ENCODE assay signal across 8 mouse cellular contexts in genomic region chr12:24498150-24498840, GRCm38 (mm10). TPM values are rescaled to one million over a fixed set of nuclear protein-coding genes. Genes with fewer than 3 reads are reported as not detected.
DNase-seq lines count a peak whose midpoint lies in the region; ATAC-seq and TF ChIP-seq lines count a peak whose summit lies in the region.

TSS of gene Taf1b (plus strand) at chr12:24498359.

- no peak for TF ChIP-seq POLR2A in brain, embryonic 14.5 days (IDR thresholded peaks at IDR 0.05; ENCODE audit: borderline replicate concordance, extremely low read depth, insufficient read depth, insufficient read length, poor library complexity, severe bottlenecking)

- peak within 1 kb of the TSS; percentile 82 for H3K9ac ChIP-seq in heart, embryonic 13.5 days
- H3K9ac ChIP-seq in liver, embryonic 12.5 days, result peak within 1 kb of the TSS; percentile 75
- peak within 1 kb of the TSS; percentile 40; the same call in 1 of the 2 replicates for H3K9ac ChIP-seq in stomach, embryonic 15.5 days

- peak within 1 kb of the TSS; percentile 56 for H3ac ChIP-seq in C2C12 (ENCODE audit: control insufficient read depth, insufficient read length, low read depth)

- no peaks in the 10 kb centered on the region for H3K36me3 ChIP-seq in C2C12 (ENCODE audit: control insufficient read depth, insufficient read depth)
- peaks cover 4% of the 10 kb centered on the region for H3K36me3 ChIP-seq in erythroblast, embryonic 14.5 days (ENCODE audit: control insufficient read depth)
- H3K36me3 ChIP-seq in heart, embryonic 13.5 days, result peaks cover 11% of the 10 kb centered on the region
- H3K36me3 ChIP-seq in liver, embryonic 12.5 days, result peaks cover 6% of the 10 kb centered on the region
- H3K36me3 ChIP-seq in stomach, embryonic 15.5 days, result no peaks in the 10 kb centered on the region

- TF ChIP-seq CTCF in C2C12 (IDR thresholded peaks at IDR 0.05; ENCODE audit: control insufficient read depth, insufficient read depth, insufficient read length), result no peak
- no peak for TF ChIP-seq CTCF in brain, embryonic 14.5 days (IDR thresholded peaks at IDR 0.05; ENCODE audit: borderline replicate concordance, extremely low read depth, insufficient read depth, insufficient read length)

- peak; percentile 93 for DNase-seq in brain, embryonic 14.5 days (ENCODE audit: low read depth)
- peak; percentile 86 for DNase-seq in kidney, postnatal 10 days
- DNase-seq in natural killer cell, adult 2 months (ENCODE audit: low spot score in 2 of 2), result peak; percentile 82 to 88

- no peaks in the 10 kb centered on the region for H3K9me3 ChIP-seq in erythroblast, embryonic 14.5 days (ENCODE audit: control insufficient read depth, low read length)
- H3K9me3 ChIP-seq in heart, embryonic 13.5 days, result no peaks in the 10 kb centered on the region
- no peaks in the 10 kb centered on the region for H3K9me3 ChIP-seq in liver, embryonic 12.5 days (replicated peaks)
- no peaks in the 10 kb centered on the region for H3K9me3 ChIP-seq in stomach, embryonic 15.5 days

- peak within 1 kb of the TSS; percentile 67 for H3K4me2 ChIP-seq in heart, embryonic 13.5 days
- H3K4me2 ChIP-seq in liver, embryonic 12.5 days, result peak within 1 kb of the TSS; percentile 71
- peak within 1 kb of the TSS; percentile 61 for H3K4me2 ChIP-seq in stomach, embryonic 15.5 days

- WGBS in heart, embryonic 13.5 days, result 8% methylated on average over 31 of the region's 31 CpGs
- WGBS in liver, embryonic 12.5 days (ENCODE audit: insufficient replicate concordance), result 7% methylated on average over 31 of the region's 31 CpGs
- WGBS in stomach, embryonic 15.5 days, result 8% methylated on average over 31 of the region's 31 CpGs

- H3K79me2 ChIP-seq in C2C12 (ENCODE audit: control insufficient read depth, insufficient read depth), result no peaks in the 10 kb centered on the region

- H3K27me3 ChIP-seq in C2C12 (ENCODE audit: control insufficient read depth, insufficient read depth, insufficient read length), result no peaks in the 10 kb centered on the region
- no peaks in the 10 kb centered on the region for H3K27me3 ChIP-seq in erythroblast, embryonic 14.5 days (ENCODE audit: control insufficient read depth)
- H3K27me3 ChIP-seq in heart, embryonic 13.5 days (replicated peaks), result no peaks in the 10 kb centered on the region
- H3K27me3 ChIP-seq in liver, embryonic 12.5 days (replicated peaks), result 0 out of 2 replicates have a peak, but pooled peaks cover 3% of the 10 kb centered on the region
- H3K27me3 ChIP-seq in stomach, embryonic 15.5 days (replicated peaks), result no peaks in the 10 kb centered on the region

- peaks cover 4% of the 10 kb centered on the region for H3K4me1 ChIP-seq in erythroblast, embryonic 14.5 days (ENCODE audit: control insufficient read depth)
- H3K4me1 ChIP-seq in heart, embryonic 13.5 days, result no peaks in the 10 kb centered on the region
- H3K4me1 ChIP-seq in liver, embryonic 12.5 days, result peaks cover 4% of the 10 kb centered on the region; the same call in 1 of the 2 replicates
- no peaks in the 10 kb centered on the region for H3K4me1 ChIP-seq in stomach, embryonic 15.5 days

- H3K4me3 ChIP-seq in C2C12 (ENCODE audit: insufficient read depth, poor library complexity, severe bottlenecking), result peak within 1 kb of the TSS; percentile 23
- peak within 1 kb of the TSS; percentile 68 for H3K4me3 ChIP-seq in erythroblast, embryonic 14.5 days (replicated peaks)
- peak within 1 kb of the TSS; percentile 69 for H3K4me3 ChIP-seq in heart, embryonic 13.5 days
- H3K4me3 ChIP-seq in liver, embryonic 12.5 days, result peak within 1 kb of the TSS; percentile 78
- peak within 1 kb of the TSS; percentile 63 for H3K4me3 ChIP-seq in stomach, embryonic 15.5 days (replicated peaks)

- peak; percentile 58; the same call in 1 of the 2 replicates for ATAC-seq in heart, embryonic 13.5 days (ENCODE audit: extremely low read depth, insufficient number of reproducible peaks, low FRiP score, low TSS enrichment)
- ATAC-seq in liver, embryonic 12.5 days, result peak; percentile 90
- peak; percentile 86 for ATAC-seq in stomach, embryonic 15.5 days (ENCODE audit: insufficient read depth, low FRiP score, low read depth)

- peak within 1 kb of the TSS; percentile 71 for H3K27ac ChIP-seq in heart, embryonic 13.5 days (replicated peaks)
- peak within 1 kb of the TSS; percentile 69 for H3K27ac ChIP-seq in liver, embryonic 12.5 days
- peak within 1 kb of the TSS; percentile 74; the same call in 1 of the 2 replicates for H3K27ac ChIP-seq in stomach, embryonic 15.5 days

- H3K79me3 ChIP-seq in C2C12 (ENCODE audit: low read depth), result no peaks in the 10 kb centered on the region

TF ChIP-seq in C2C12, 6 proteins besides CTCF, POLR2A, EP300 and RAD21:
- TF ChIP-seq MYOG (IDR thresholded peaks at IDR 0.05; ENCODE audit: control insufficient read depth, extremely low read depth, insufficient read length) (no peak), FOSL1 (IDR thresholded peaks at IDR 0.05; ENCODE audit: insufficient read depth, low read length, poor library complexity, severe bottlenecking) (no peak), CEBPB (IDR thresholded peaks at IDR 0.05; ENCODE audit: low read depth) (no peak), USF1 (IDR thresholded peaks at IDR 0.05; ENCODE audit: low read depth) (no peak), MYOD1 (IDR thresholded peaks at IDR 0.05; ENCODE audit: control insufficient read depth, insufficient read length, low read depth) (no peak), MAX (IDR thresholded peaks at IDR 0.05) (no peak)
TF ChIP-seq in C2C12: peak in this region for 0.

RNA-seq across cellular contexts. Expression of gene Taf1b, which starts in this region (rescaled TPM):
- 8.6 TPM for polyA plus RNA-seq in C2C12 (2012; fragmentation: generic; extraction: Trizol)
- 20.3 and 20.9 TPM in 2 replicates for polyA plus RNA-seq in brain, embryonic 14.5 days (2012; rRNA removed)
- 0.08 TPM in 2 replicates for polyA plus RNA-seq in erythroblast, embryonic 14.5 days (2012)
- polyA plus RNA-seq in heart, embryonic 13.5 days (2015; fragmentation: Nextera tagmentation; extraction: Ambion mirVana), result 21.7 and 25.5 TPM in 2 replicates
- 16.1 and 17.0 TPM in 2 replicates for polyA plus RNA-seq in liver, embryonic 12.5 days (2016; fragmentation: Nextera tagmentation; extraction: Ambion mirVana)
- 19.7 and 20.2 TPM in 2 replicates for polyA plus RNA-seq in stomach, embryonic 15.5 days (2015; fragmentation: Nextera tagmentation; extraction: Ambion mirVana)

Comparison
In these comparisons a context has a peak if more than half of its experiments do, and no peak if none do; other contexts are left out.
1. Peak in every context shown above with its lines: DNase-seq, ATAC-seq, H3K4me3 ChIP-seq and H3K27ac ChIP-seq.
2. H3K4me3 ChIP-seq: peak in every context shown above with its lines; median percentile 78 in liver, embryonic 12.5 days; 69 in heart, embryonic 13.5 days; 68 in erythroblast, embryonic 14.5 days; 63 in stomach, embryonic 15.5 days; 23 in C2C12.